Mouse (Mus musculus): ENCODE data around the gene Fam227a.

DNA sequence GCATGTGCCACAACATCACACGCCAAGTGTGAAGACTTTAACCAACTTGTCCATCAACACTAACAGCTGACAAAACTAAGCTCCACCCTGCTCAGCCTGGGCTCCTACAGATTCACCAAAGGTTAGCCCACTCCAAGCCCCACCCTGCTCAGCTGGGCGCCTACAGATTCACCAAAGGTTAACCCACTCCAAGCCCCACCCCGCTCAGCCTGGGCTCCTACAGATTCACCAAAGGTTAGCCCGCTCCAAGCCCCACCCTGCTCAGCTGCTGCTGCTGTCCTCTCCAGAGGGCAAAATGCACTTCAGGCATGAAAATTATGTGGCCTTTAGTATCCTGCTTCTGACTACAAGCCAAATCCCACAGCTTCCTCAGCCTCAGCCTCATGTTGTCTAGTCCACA lies 23.2 kb upstream of the Fam227a start:
- TF ChIP-seq CTCF (IDR thresholded peaks at IDR 0.05) (no peak), POLR2A (IDR thresholded peaks at IDR 0.05; ENCODE audit: insufficient read depth, low read depth, low read length) (no peak), EP300 (IDR thresholded peaks at IDR 0.05; ENCODE audit: insufficient read depth, low read depth, low read length) (no peak)
